Mouse (Mus musculus): ENCODE results near the gene Olfr896-ps1. TPM values are rescaled to one million over a fixed set of nuclear protein-coding genes. Genes with fewer than 3 reads are reported as not detected.

The Olfr896-ps1 gene
- polyA plus RNA-seq (2017; shearing (Covaris generic)): not detected

GRCm38 (mm10) chr9:38290807-38291206 is at the start of gene Olfr896-ps1:
Gene Olfr896-ps1, plus strand, starts transcription at chr9:38291107.

GRCm38 (mm10) chr9:38252474-38252873 is 38.4 kb upstream of the Olfr896-ps1 start, which contains the start of gene Olfr143:
Gene Olfr143, plus strand, starts transcription at chr9:38252774.

GRCm38 (mm10) chr9:38267551-38267950 is 23.4 kb upstream of the Olfr896-ps1 start, which contains the start of gene Olfr895:
Gene Olfr895, plus strand, starts transcription at chr9:38267851.

GRCm38 (mm10) chr9:38328760-38329159 is 37.9 kb downstream of the Olfr896-ps1 start, which contains the start of gene Olfr25:
Gene Olfr25, plus strand, starts transcription at chr9:38329060.

Other genes starting within 250 kb of the Olfr896-ps1 start
- not detected for gene Olfr884, start 244.6 kb upstream of the Olfr896-ps1 start, polyA plus RNA-seq (2017; shearing (Covaris generic))
- gene Olfr885, start 229.8 kb upstream of the Olfr896-ps1 start, polyA plus RNA-seq (2017; shearing (Covaris generic)): not detected
- gene Olfr887, start 207.0 kb upstream of the Olfr896-ps1 start, polyA plus RNA-seq (2017; shearing (Covaris generic)): 0.56 TPM
- gene Olfr888, start 183.0 kb upstream of the Olfr896-ps1 start, polyA plus RNA-seq (2017; shearing (Covaris generic)): not detected
- gene Olfr889, start 175.9 kb upstream of the Olfr896-ps1 start, polyA plus RNA-seq (2017; shearing (Covaris generic)): not detected
- gene Olfr890, start 148.6 kb upstream of the Olfr896-ps1 start, polyA plus RNA-seq (2017; shearing (Covaris generic)): 0.55 TPM
- gene Olfr891, start 110.3 kb upstream of the Olfr896-ps1 start, polyA plus RNA-seq (2017; shearing (Covaris generic)): not detected
- not detected for gene Olfr893, start 82.7 kb upstream of the Olfr896-ps1 start, polyA plus RNA-seq (2017; shearing (Covaris generic))
- gene Olfr894, start 73.1 kb upstream of the Olfr896-ps1 start, polyA plus RNA-seq (2017; shearing (Covaris generic)): not detected
- gene Olfr143, start 38.3 kb upstream of the Olfr896-ps1 start, polyA plus RNA-seq (2017; shearing (Covaris generic)): not detected
- not detected for gene Olfr895, start 23.3 kb upstream of the Olfr896-ps1 start, polyA plus RNA-seq (2017; shearing (Covaris generic))
- not detected for gene Olfr25, start 38.0 kb downstream of the Olfr896-ps1 start, polyA plus RNA-seq (2017; shearing (Covaris generic))
- 0.34 TPM for gene Olfr898, start 57.3 kb downstream of the Olfr896-ps1 start, polyA plus RNA-seq (2017; shearing (Covaris generic))
- gene Olfr250, start 75.8 kb downstream of the Olfr896-ps1 start, polyA plus RNA-seq (2017; shearing (Covaris generic)): not detected
- 0.17 TPM for gene Olfr251, start 86.0 kb downstream of the Olfr896-ps1 start, polyA plus RNA-seq (2017; shearing (Covaris generic))
- not detected for gene Olfr147, start 110.6 kb downstream of the Olfr896-ps1 start, polyA plus RNA-seq (2017; shearing (Covaris generic))
- not detected for gene Olfr901, start 138.3 kb downstream of the Olfr896-ps1 start, polyA plus RNA-seq (2017; shearing (Covaris generic))
- not detected for gene Olfr902, start 156.5 kb downstream of the Olfr896-ps1 start, polyA plus RNA-seq (2017; shearing (Covaris generic))
- gene Olfr904, start 172.0 kb downstream of the Olfr896-ps1 start, polyA plus RNA-seq (2017; shearing (Covaris generic)): 0.12 TPM
- 0.20 TPM for gene Olfr905, start 180.0 kb downstream of the Olfr896-ps1 start, polyA plus RNA-seq (2017; shearing (Covaris generic))
- gene Olfr906, start 196.0 kb downstream of the Olfr896-ps1 start, polyA plus RNA-seq (2017; shearing (Covaris generic)): not detected
- gene Olfr907, start 204.7 kb downstream of the Olfr896-ps1 start, polyA plus RNA-seq (2017; shearing (Covaris generic)): not detected
- gene Olfr911-ps1, start 230.5 kb downstream of the Olfr896-ps1 start, polyA plus RNA-seq (2017; shearing (Covaris generic)): not detected
- not detected for gene Olfr910, start 246.7 kb downstream of the Olfr896-ps1 start, polyA plus RNA-seq (2017; shearing (Covaris generic))